Mouse (Mus musculus) kidney, adult 11 months (tissue): ENCODE measurements around the gene Cebpe.

Source experiments
- DNase-seq: peaks from one replicate; pipeline ENCODE4 v3.0.0; 2022

Cebpe gene

GRCm38 (mm10) chr14:54669381-54669780 lies 42.6 kb downstream of the Cebpe start:
- DNase-seq, result peak; percentile 42

- no peak for DNase-seq
Measured at GRCm38 (mm10) chr14:54664477-54665222, 47.3 kb downstream of the Cebpe start.
